Mouse (Mus musculus): ENCODE results near the gene Pax4. TPM values are rescaled to one million over a fixed set of nuclear protein-coding genes. Genes with fewer than 3 reads are reported as not detected.
A peak's percentile ranks its signal among the peaks of the same experiment; 100 is the strongest.

Gene Pax4
- polyA plus RNA-seq (2016; fragmentation: Nextera tagmentation; extraction: Ambion mirVana) = not detected in 2 replicates

DNA sequence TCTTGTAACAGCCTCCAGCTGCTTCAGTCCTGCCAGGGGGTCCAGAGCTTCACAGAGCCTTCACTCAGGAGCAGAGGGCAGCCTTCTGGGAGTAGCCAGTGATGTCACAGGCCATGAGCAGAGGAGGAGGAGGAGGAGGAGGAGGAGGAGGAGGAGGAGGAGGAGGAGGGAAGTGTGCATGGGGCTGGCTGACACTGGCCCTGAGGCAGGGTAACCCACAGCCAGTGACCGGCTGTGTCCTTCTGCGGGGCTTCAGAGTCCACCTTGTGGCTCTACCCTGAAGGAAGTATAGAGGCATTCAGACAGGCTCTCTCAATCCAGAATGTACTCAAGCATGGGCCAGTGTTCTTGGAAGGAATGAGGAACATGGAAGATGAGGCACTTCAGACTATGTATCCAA lies at the start of gene Pax4:
Gene Pax4, minus strand, starts transcription at position 101 of the 400 bp plus-strand sequence.
- no peak within 1 kb of the TSS for H3K27ac ChIP-seq
- no peak for DNase-seq (ENCODE audit: low spot score)
- H3K4me3 ChIP-seq = no peak within 1 kb of the TSS
- no peaks in the 10 kb centered on the region for H3K9me3 ChIP-seq
- no peaks in the 10 kb centered on the region for H3K4me1 ChIP-seq
- H3K36me3 ChIP-seq = no peaks in the 10 kb centered on the region
- H3K27me3 ChIP-seq (ENCODE audit: insufficient read depth, poor library complexity, severe bottlenecking) = peaks cover 44% of the 10 kb centered on the region
- WGBS = 83% methylated on average over 2 of the region's 2 CpGs

DNA sequence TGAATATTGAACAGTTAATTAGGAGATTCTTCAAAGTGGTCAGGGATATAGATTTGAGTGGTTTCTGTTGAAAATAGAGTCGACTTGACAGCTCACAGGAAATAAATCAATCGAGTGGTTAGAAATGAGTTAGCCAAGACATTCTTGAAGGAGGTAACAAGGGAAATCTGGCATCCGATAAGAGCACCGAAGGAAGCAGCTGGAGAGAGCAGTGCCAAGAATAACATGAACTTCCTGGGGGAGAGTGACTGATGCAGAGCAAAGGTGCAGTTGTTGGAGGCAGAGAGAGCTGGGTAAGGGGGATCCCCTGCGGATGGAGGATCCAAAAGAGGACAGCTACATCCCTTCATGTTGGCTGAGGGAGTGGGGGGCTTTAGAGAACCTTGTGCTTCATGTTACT lies 48.7 kb upstream of the Pax4 start:
- no peak for DNase-seq (ENCODE audit: low spot score)
- H3K4me3 ChIP-seq = no peak overlapping the region
- H3K27ac ChIP-seq = no peak overlapping the region
- no peaks in the 10 kb centered on the region for H3K9me3 ChIP-seq
- no peaks in the 10 kb centered on the region for H3K27me3 ChIP-seq (ENCODE audit: insufficient read depth, poor library complexity, severe bottlenecking)
- 49% methylated on average over 5 of the region's 5 CpGs for WGBS
- peaks cover 5% of the 10 kb centered on the region for H3K36me3 ChIP-seq
- 0 out of 2 replicates have a peak, but pooled peaks cover 2% of the 10 kb centered on the region for H3K4me1 ChIP-seq

DNA sequence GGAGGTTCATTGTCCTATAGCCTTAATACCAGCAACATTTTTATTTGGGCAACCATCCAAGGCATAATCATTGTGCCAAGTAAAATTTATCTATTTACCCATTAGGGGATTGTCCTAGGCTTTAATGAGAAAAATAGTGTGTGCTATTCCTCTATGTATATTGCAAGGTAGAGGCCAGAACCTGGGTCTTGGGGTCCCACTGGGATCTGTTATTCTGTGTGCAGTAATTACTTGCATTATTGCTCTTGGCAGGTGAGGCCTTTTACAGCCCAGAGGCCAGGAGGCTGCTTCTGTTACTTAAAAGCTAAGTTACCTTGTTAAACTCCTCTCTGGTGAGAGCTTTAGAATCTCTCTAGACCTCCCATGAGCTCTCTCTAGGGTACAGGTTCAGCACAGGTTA lies 42.0 kb upstream of the Pax4 start:
- H3K4me3 ChIP-seq = no peak overlapping the region
- H3K9me3 ChIP-seq = no peaks in the 10 kb centered on the region
- no peaks in the 10 kb centered on the region for H3K27me3 ChIP-seq (ENCODE audit: insufficient read depth, poor library complexity, severe bottlenecking)
- DNase-seq (ENCODE audit: low spot score) = no peak
- no peak overlapping the region for H3K27ac ChIP-seq
- H3K4me1 ChIP-seq = peaks cover 6% of the 10 kb centered on the region
- peaks cover 32% of the 10 kb centered on the region for H3K36me3 ChIP-seq

DNA sequence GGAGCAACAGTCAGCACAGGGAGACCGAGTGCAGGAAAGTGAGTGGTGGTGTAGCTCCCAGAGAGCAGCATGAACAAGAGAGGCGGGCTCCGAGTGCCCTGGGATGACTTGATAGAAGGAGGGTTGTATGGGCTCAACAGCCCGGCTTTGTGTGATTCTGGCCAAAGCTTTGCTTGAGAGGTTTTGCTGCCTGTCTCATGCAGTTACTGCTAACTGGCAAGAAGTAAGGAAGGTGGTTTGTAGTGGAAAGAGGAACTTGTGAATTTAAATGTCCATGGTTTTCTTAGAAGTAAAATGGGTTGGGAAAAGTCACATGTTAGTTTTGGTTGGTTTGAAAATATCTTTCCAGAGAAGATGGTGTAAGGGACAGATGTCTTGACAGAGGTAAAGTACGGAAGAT lies 41.5 kb upstream of the Pax4 start:
- H3K4me1 ChIP-seq = peaks cover 11% of the 10 kb centered on the region
- H3K36me3 ChIP-seq = peaks cover 32% of the 10 kb centered on the region
- WGBS = 88% methylated on average over 5 of the region's 5 CpGs
- H3K27ac ChIP-seq = no peak overlapping the region
- H3K9me3 ChIP-seq = no peaks in the 10 kb centered on the region
- no peak for DNase-seq (ENCODE audit: low spot score)
- no peaks in the 10 kb centered on the region for H3K27me3 ChIP-seq (ENCODE audit: insufficient read depth, poor library complexity, severe bottlenecking)
- no peak overlapping the region for H3K4me3 ChIP-seq

DNA sequence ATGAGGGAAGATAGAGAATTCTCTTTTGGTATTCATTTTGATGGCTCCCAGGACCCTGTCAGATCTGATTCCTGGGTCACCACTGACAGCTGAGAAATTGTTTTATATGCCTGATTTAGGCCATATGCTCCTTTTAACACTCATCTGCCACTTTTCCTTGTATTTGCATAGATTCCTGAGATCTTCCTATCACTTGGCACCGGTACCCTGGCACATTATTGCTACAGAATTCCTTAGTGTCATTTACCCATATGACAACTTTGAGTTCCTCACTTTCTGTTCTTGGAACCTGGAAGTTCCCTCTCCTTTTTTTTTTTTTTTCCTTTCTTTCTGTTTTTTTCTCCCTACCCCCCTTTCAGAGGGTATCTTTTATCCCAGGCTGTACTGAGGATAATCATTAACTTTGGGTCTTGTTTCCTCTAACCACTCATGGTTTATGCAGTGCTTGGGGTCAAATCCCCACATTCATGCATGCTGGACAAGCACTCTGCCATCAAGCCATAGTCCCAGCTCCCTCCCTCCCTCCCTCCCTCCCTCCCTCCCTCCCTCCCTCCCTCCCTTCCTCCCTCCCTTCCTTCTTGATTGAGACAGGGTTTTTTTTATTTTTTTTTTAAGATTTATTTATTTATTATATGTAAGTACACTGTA lies 39.2 kb upstream of the Pax4 start:
- WGBS = 93% methylated on average over 1 of the region's 1 CpGs
- Histone ChIP-seq H3K27me3 (ENCODE audit: insufficient read depth, poor library complexity, severe bottlenecking) (no peaks in the 10 kb centered on the region), H3K36me3 (peaks cover 38% of the 10 kb centered on the region), H3K4me3 (no peak overlapping the region), H3K27ac (no peak overlapping the region), H3K4me1 (peaks cover 17% of the 10 kb centered on the region), H3K9me3 (no peaks in the 10 kb centered on the region)
- no peak for DNase-seq (ENCODE audit: low spot score)

DNA sequence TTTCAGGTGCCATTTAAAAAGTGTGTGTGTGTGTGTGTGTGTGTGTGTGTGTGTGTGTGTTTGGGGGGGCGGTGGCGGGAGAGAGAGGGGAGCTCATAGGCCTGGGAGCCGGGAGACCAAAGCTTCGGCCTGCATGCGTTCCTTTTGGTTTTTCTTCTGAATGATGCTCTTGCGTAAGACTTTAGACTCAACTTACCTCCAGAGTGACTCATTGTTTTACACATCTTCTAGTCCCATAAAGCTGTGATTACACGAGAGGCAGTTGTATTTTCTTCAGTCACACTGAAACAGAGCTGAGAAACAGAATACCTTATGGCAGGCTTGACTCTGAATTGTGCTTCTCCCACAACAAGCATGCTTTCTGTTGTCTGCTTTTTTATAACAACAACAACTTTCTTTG lies 37.8 kb upstream of the Pax4 start:
- DNase-seq (ENCODE audit: low spot score) = no peak
- Histone ChIP-seq H3K27me3 (ENCODE audit: insufficient read depth, poor library complexity, severe bottlenecking) (no peaks in the 10 kb centered on the region), H3K9me3 (no peaks in the 10 kb centered on the region), H3K27ac (no peak overlapping the region), H3K36me3 (peaks cover 24% of the 10 kb centered on the region), H3K4me3 (no peak overlapping the region), H3K4me1 (peaks cover 30% of the 10 kb centered on the region)
- 92% methylated on average over 7 of the region's 7 CpGs for WGBS

DNA sequence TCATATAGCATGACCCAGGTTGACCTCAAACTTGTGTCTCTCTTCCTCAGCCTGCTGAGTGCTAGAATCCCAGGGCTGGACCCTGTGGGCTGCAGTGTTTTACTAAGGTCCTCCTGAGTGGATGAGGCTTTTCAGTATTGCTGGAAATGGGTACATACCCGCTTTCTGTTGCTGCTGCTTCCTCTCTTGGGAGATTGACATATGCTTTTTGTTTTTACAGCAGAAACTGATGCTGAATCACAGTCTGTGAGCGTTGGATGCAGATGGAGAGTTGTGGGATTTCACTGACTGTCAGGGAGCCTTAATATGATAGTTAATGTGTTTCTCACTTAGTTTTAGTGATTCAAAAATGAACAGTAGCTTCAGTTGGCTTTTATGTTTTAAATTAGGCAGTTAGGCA lies 37.3 kb upstream of the Pax4 start:
- H3K9me3 ChIP-seq = no peaks in the 10 kb centered on the region
- no peaks in the 10 kb centered on the region for H3K27me3 ChIP-seq (ENCODE audit: insufficient read depth, poor library complexity, severe bottlenecking)
- H3K4me3 ChIP-seq = no peak overlapping the region
- H3K27ac ChIP-seq = no peak overlapping the region
- DNase-seq (ENCODE audit: low spot score) = no peak
- peaks cover 34% of the 10 kb centered on the region for H3K4me1 ChIP-seq
- H3K36me3 ChIP-seq = peaks cover 23% of the 10 kb centered on the region
- WGBS = 83% methylated on average over 2 of the region's 2 CpGs

DNA sequence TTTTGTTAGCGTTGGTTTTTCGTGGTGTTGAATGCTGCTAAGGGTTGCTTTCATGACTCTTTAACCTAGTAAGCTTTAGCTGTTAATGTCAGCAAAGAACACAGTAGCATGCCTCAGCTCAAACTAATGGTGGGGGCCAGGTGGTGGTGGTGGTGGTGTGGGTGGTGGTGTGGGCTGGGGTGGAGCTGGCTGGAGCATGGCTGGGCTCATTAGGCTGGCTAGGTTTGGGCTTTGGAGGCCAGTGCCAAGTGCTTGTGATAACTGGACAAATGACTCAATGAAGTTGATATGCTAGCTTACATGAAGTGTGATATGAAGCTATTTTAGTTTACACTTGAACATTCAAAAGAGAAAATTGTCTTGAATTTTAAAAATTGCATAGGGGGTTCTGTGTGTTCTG lies 36.9 kb upstream of the Pax4 start:
- 96% methylated on average over 2 of the region's 2 CpGs for WGBS
- Histone ChIP-seq H3K4me1 (peaks cover 39% of the 10 kb centered on the region), H3K9me3 (no peaks in the 10 kb centered on the region), H3K27me3 (ENCODE audit: insufficient read depth, poor library complexity, severe bottlenecking) (no peaks in the 10 kb centered on the region), H3K4me3 (no peak overlapping the region), H3K36me3 (peaks cover 23% of the 10 kb centered on the region), H3K27ac (no peak overlapping the region)
- no peak for DNase-seq (ENCODE audit: low spot score)

DNA sequence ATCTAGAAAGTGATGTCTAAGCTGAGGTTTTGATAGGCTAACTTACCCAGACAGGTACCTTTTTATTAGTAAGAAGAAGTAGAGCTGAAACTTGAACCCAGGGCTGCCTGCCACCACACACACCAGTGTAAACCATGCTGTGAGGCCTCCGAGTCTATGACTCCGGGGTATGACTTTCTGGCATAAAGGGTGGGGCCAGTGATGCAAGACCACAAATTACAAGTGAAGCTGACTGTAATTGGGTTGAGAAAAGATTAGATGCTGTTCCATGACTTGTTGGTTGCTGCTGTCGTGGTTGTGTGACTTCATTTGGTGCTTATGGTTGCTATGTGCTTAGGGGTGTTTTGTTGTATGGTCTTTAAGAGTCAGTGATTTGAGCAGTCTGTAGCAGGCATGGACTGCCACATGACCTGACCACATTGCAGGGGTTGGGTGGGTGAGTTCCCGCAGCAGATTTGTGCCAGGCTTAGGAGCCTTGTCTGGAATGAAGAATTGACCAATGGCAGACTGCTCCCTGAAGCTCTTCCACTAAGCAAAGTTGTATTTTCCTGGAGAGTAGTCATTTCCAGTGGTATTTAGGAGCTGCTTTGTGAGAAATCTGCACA lies 33.7 kb upstream of the Pax4 start:
- no peak overlapping the region for H3K4me3 ChIP-seq
- peaks cover 46% of the 10 kb centered on the region for H3K4me1 ChIP-seq
- H3K36me3 ChIP-seq = peaks cover 6% of the 10 kb centered on the region
- no peaks in the 10 kb centered on the region for H3K9me3 ChIP-seq
- no peaks in the 10 kb centered on the region for H3K27me3 ChIP-seq (ENCODE audit: insufficient read depth, poor library complexity, severe bottlenecking)
- 81% methylated on average over 4 of the region's 4 CpGs for WGBS
- H3K27ac ChIP-seq = no peak overlapping the region
- DNase-seq (ENCODE audit: low spot score) = no peak

DNA sequence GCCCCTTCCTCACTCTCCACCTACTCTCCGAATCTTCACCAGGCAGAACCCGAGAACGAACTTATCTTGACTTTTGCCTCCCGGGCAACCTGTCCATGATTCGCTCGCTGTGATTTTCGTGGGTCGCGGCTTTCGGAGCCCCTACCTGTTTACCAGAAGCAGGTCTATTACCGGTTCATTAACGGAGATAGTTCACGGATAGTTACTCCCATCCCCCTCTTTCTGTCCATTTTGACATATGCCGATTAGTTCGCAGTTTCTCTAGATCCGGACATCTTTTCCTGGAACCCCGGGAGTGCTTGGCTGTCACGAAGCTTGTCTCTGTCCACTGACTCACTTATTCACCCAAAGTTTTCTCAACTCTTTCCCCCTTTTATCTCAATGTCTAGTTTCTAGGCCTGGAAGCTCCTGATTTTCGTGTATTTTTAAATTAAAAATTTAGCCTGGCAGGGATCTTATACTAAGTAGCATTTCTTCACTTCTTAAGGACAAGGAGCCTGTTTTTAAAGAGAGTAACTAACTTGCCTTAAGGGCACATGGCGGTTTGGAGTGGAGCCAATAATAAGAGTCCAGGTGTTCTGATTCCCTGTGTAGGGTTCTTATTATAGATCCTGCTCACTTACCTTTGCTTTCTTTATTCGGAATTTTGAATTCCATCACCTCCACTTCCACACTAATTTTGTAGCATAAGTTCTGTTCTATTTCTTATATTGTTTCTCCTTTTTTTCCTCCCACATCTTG lies 31.8 kb upstream of the Pax4 start:
- Histone ChIP-seq H3K9me3 (no peaks in the 10 kb centered on the region), H3K4me1 (peaks cover 38% of the 10 kb centered on the region), H3K4me3 (peak overlapping the region; percentile 81), H3K27me3 (ENCODE audit: insufficient read depth, poor library complexity, severe bottlenecking) (no peaks in the 10 kb centered on the region), H3K27ac (peak overlapping the region; percentile 91), H3K36me3 (peaks cover 6% of the 10 kb centered on the region)
- WGBS = 5% methylated on average over 21 of the region's 21 CpGs
- no peak for DNase-seq (ENCODE audit: low spot score)

DNA sequence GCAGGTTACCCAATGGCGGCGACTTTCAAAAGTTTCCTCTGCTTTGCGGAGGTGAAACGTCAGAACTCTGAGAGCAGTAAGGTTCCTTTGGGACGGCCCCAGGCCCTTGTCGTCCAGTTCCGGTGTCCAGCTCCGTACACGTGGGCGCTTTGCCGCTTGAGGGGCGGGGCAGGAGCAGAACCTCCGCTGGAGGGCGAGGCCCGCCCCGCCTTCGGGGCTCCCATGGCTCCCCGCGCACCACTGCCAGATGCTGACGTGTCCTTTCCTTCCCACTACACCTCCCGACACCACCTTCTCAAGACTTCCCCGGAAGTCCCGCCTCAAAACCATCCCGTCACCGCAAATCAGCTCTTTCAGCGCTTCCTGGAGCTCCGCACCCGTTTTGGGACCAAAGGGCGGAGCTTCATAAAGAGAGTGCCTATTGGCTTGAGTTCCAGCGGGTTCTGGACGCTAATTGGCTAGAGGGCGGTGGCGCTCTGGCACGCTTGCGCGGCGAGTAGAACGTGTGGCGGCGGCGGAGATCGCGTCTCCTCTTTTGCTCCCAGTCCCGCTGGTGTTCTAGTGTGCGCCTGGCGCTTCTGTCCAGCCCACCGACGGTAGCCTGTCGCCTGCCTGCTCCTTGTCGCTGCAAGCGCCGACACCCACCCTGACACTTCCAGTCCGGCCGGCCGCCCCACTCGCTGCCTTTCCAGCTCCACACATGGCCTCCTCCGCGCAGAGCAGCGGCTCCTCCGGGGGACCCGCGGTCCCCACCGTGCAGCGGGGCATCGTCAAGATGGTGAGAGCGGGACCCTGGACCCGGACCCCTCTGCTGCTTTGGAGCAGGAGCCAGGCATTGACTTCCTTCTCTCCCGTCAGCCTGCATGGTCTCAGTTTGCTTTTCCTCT lies 31.0 kb upstream of the Pax4 start:
- peak overlapping the region; percentile 91 for H3K27ac ChIP-seq
- DNase-seq (ENCODE audit: low spot score) = peak; percentile 100
- no peaks in the 10 kb centered on the region for H3K27me3 ChIP-seq (ENCODE audit: insufficient read depth, poor library complexity, severe bottlenecking)
- no peaks in the 10 kb centered on the region for H3K9me3 ChIP-seq
- under 1% methylated on average over 68 of the region's 68 CpGs for WGBS
- peak overlapping the region; percentile 81 for H3K4me3 ChIP-seq
- H3K4me1 ChIP-seq = peaks cover 35% of the 10 kb centered on the region
- peaks cover 4% of the 10 kb centered on the region for H3K36me3 ChIP-seq

DNA sequence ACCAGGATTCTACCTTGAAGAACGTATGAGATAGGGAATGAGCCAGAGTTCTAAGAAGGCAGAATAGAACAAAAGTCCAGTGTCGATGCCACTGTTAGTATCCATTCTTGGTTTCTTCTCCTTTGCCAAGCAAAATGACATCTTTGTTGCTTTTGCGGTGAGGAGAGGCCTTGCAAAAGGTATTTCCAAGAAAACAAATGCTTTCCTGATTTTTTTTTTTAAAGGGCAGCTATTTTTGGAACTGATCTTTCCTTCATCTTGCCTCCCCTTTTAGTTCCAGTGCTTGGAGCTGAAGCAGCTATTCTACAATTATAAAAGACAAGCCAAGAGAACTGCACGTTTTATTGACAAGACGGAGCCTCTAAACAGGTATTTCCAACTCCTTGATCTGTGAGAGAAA lies 25.7 kb upstream of the Pax4 start, which contains the start of gene Snd1:
Gene Snd1, plus strand, starts transcription at position 301 of the 400 bp plus-strand sequence.
- WGBS = 80% methylated on average over 5 of the region's 5 CpGs

More for the DNA sequence above, 25.7 kb upstream of the Pax4 start, which contains the start of gene Snd1:
- Histone ChIP-seq H3K36me3 (no peaks in the 10 kb centered on the region), H3K9me3 (no peaks in the 10 kb centered on the region), H3K27ac (no peak within 1 kb of the TSS), H3K4me3 (no peak within 1 kb of the TSS), H3K27me3 (ENCODE audit: insufficient read depth, poor library complexity, severe bottlenecking) (no peaks in the 10 kb centered on the region), H3K4me1 (0 out of 2 replicates have a peak, but pooled peaks cover 6% of the 10 kb centered on the region)
- no peak for DNase-seq (ENCODE audit: low spot score)

Measured in heart, embryonic 10.5 days (tissue).